In genomic region chrX:152403251-152403650, GRCm38 (mm10) we compare ENCODE assay signal across 24 mouse cellular contexts. TPM values are rescaled to one million over a fixed set of nuclear protein-coding genes. Genes with fewer than 3 reads are reported as not detected.
DNase-seq lines count a peak whose midpoint lies in the region; ATAC-seq lines count a peak whose summit lies in the region.
"Had no signal": no experiment of that assay in that cellular context is flagged by ENCODE, and none has a peak within 500 bp of the region (broad histone marks: within the 10 kb centered on the region; RNA-seq: fewer than 3 reads in every experiment).

No protein-coding gene starts in this region.

- H3K27me3 ChIP-seq in liver, embryonic 12.5 days (replicated peaks) = peaks cover 24% of the 10 kb centered on the region

- peak; percentile 49; the same call in 1 of the 2 replicates for ATAC-seq in liver, embryonic 12.5 days
- ATAC-seq in megakaryocyte progenitor cell, adult 5-6 weeks (replicated peaks; ENCODE audit: poor library complexity) = 0 out of 2 replicates have a peak, but pooled peaks have one; percentile 20
- ATAC-seq: forebrain, embryonic 14.5 days; forebrain, embryonic 16.5 days had no signal

- intact Hi-C loops in left cerebral cortex, postnatal 25 days (cut with DNase I) = no loop called here

- no peaks in the 10 kb centered on the region for H3K36me3 ChIP-seq in liver, embryonic 12.5 days
- H3K36me3 ChIP-seq: embryonic facial prominence, embryonic 13.5 days; embryonic facial prominence, embryonic 15.5 days; forebrain, embryonic 10.5 days; forebrain, embryonic 12.5 days had no signal

- no peak overlapping the region for H3K4me3 ChIP-seq in liver, embryonic 12.5 days
- H3K4me3 ChIP-seq: embryonic facial prominence, embryonic 13.5 days; embryonic facial prominence, embryonic 15.5 days; erythroblast, embryonic 14.5 days; forebrain, embryonic 10.5 days; forebrain, embryonic 12.5 days had no signal

- 40% methylated on average over 1 of the region's 1 CpGs for WGBS in liver, embryonic 12.5 days (ENCODE audit: insufficient replicate concordance)

- no peaks in the 10 kb centered on the region for H3K9me3 ChIP-seq in liver, embryonic 12.5 days (replicated peaks)
- H3K9me3 ChIP-seq: embryonic facial prominence, embryonic 13.5 days; embryonic facial prominence, embryonic 15.5 days; forebrain, embryonic 10.5 days; forebrain, embryonic 12.5 days had no signal

- no peaks in the 10 kb centered on the region for H3K4me1 ChIP-seq in liver, embryonic 12.5 days
- H3K4me1 ChIP-seq: embryonic facial prominence, embryonic 13.5 days; embryonic facial prominence, embryonic 15.5 days; forebrain, embryonic 10.5 days; forebrain, embryonic 12.5 days had no signal

- no peak overlapping the region for H3K4me2 ChIP-seq in liver, embryonic 12.5 days
- H3K4me2 ChIP-seq: embryonic facial prominence, embryonic 13.5 days; embryonic facial prominence, embryonic 15.5 days; forebrain, embryonic 12.5 days had no signal

- no peak overlapping the region for H3K27ac ChIP-seq in liver, embryonic 12.5 days
- H3K27ac ChIP-seq: embryonic facial prominence, embryonic 13.5 days; embryonic facial prominence, embryonic 15.5 days; forebrain, embryonic 10.5 days; forebrain, embryonic 12.5 days had no signal

- DNase-seq in liver = no peak
- DNase-seq in thymus, postnatal 25 days = no peak
- no peak for DNase-seq in left cerebral cortex, postnatal 25 days (ENCODE audit: low spot score in 2 of 2)
- DNase-seq: adrenal gland, adult 2 months; adrenal gland, postnatal 10 days; adrenal gland, postnatal 25 days; cerebellum, adult 11 months; cerebellum, adult 18-20 months; cerebellum, adult 8-10 months; cerebellum, adult 9-11 months; cerebellum, postnatal 14 days; cerebellum, postnatal 36 days; embryo, embryonic 11 days had no signal

- no peak overlapping the region for H3K9ac ChIP-seq in liver, embryonic 12.5 days
- H3K9ac ChIP-seq: embryonic facial prominence, embryonic 13.5 days; embryonic facial prominence, embryonic 15.5 days; forebrain, embryonic 12.5 days had no signal

RNA-seq across cellular contexts. Expression of gene Gpr173, which starts 34.7 kb away (rescaled TPM):
- 0.29 and 0.42 TPM in 2 replicates for polyA plus RNA-seq in liver, embryonic 12.5 days (2016; fragmentation: Nextera tagmentation; extraction: Ambion mirVana)
- total RNA-seq in megakaryocyte progenitor cell, adult 5-6 weeks (2015) = not detected in 2 replicates
- total RNA-seq in megakaryocyte progenitor cell, adult 5-6 weeks (2017) = not detected in 2 replicates
- total RNA-seq in left cerebral cortex, postnatal 25 days (2021) = 10 to 100 TPM; 17.5 to 19.9 TPM
- total RNA-seq: common myeloid progenitor, adult 5-6 weeks; MEL had no signal
- polyA plus RNA-seq: erythroblast, embryonic 14.5 days had no signal

Comparison
In these comparisons a context has a peak if more than half of its experiments do, and no peak if none do; other contexts are left out.
1. RNA of gene Gpr173, which starts 34.7 kb away (total RNA-seq): 17.5 to 19.9 TPM in left cerebral cortex, postnatal 25 days; not detected in megakaryocyte progenitor cell, adult 5-6 weeks; every median in the first group is over 10 times any median in the second.